Mouse (Mus musculus) C2C12 (cell line): Measurements from ENCODE around the gene Gpr25. TPM values are rescaled to one million over a fixed set of nuclear protein-coding genes. Genes with fewer than 3 reads are reported as not detected.

Experiments
- H3K27me3 ChIP-seq: one replicate; pipeline ENCODE4 v1.6.1; 2011; ENCODE audit not compliant: control insufficient read depth, insufficient read depth, insufficient read length
- H3K36me3 ChIP-seq: one replicate; pipeline ENCODE4 v1.6.1; 2011; ENCODE audit not compliant: control insufficient read depth, insufficient read depth
- H3K4me3 ChIP-seq: one replicate; pipeline ENCODE4 v1.5.1; 2011; ENCODE audit warnings: mild to moderate bottlenecking, control low read depth; ENCODE audit not compliant: poor library complexity, insufficient read depth, severe bottlenecking
- H3K79me2 ChIP-seq: one replicate; pipeline ENCODE4 v1.6.1; 2011; ENCODE audit not compliant: control insufficient read depth, insufficient read depth
- H3K79me3 ChIP-seq: one replicate; pipeline ENCODE4 v1.6.1; 2011; ENCODE audit warnings: low read depth, control low read depth
- H3ac ChIP-seq: one replicate; pipeline ENCODE3; 2011; ENCODE audit warnings: low read depth; ENCODE audit not compliant: control insufficient read depth, insufficient read length
- CEBPB ChIP-seq: IDR thresholded peaks from one replicate; pipeline ENCODE4 v1.6.1; 2011; ENCODE audit warnings: low read depth, mild to moderate bottlenecking, control low read depth, moderate library complexity
- CTCF ChIP-seq: IDR thresholded peaks from one replicate; pipeline ENCODE4 v1.5.1; 2011; ENCODE audit not compliant: control insufficient read depth, insufficient read depth, insufficient read length
- FOSL1 ChIP-seq: IDR thresholded peaks from one replicate; pipeline ENCODE4 v1.8.0; 2011; ENCODE audit warnings: mild to moderate bottlenecking, low read length; ENCODE audit not compliant: poor library complexity, insufficient read depth, severe bottlenecking
- MAX ChIP-seq: IDR thresholded peaks from one replicate; pipeline ENCODE4 v1.6.1; 2011; ENCODE audit warnings: mild to moderate bottlenecking, control low read depth
- MYOD1 ChIP-seq: IDR thresholded peaks from one replicate; pipeline ENCODE4 v1.6.1; 2011; ENCODE audit warnings: low read depth; ENCODE audit not compliant: control insufficient read depth, insufficient read length
- MYOG ChIP-seq: IDR thresholded peaks from one replicate; pipeline ENCODE4 v1.6.1; 2011; ENCODE audit not compliant: control insufficient read depth, insufficient read length; ENCODE audit errors: extremely low read depth
- USF1 ChIP-seq: IDR thresholded peaks from one replicate; pipeline ENCODE4 v1.6.1; 2011; ENCODE audit warnings: low read depth, mild to moderate bottlenecking, control low read depth, moderate library complexity
- polyA plus RNA-seq: library from polyadenylated mRNA; unstranded; fragments of >200 nt; fragmentation: generic; extraction: Trizol; gene quantifications from one replicate; pipeline ENCODE4 v1.2.1, GENCODE M21; 2012; ENCODE audit warnings: missing spikeins

The Gpr25 gene
- polyA plus RNA-seq, 1 experiment: not detected

GRCm38 (mm10) chr1:136266127-136266526 lies 5.5 kb upstream of the Gpr25 start:
- Histone ChIP-seq H3K4me3 (no peak overlapping the region), H3K27me3 (no peaks in the 10 kb centered on the region), H3ac (no peak overlapping the region), H3K79me3 (no peaks in the 10 kb centered on the region), H3K79me2 (no peaks in the 10 kb centered on the region), H3K36me3 (peaks cover 19% of the 10 kb centered on the region)
- TF ChIP-seq CEBPB: no peak
- no peak for TF ChIP-seq MYOG
- TF ChIP-seq CTCF: no peak
- no peak for TF ChIP-seq USF1
- TF ChIP-seq MAX: no peak
- TF ChIP-seq MYOD1: no peak
- TF ChIP-seq FOSL1: no peak

- no peak for TF ChIP-seq CTCF
- no peak for TF ChIP-seq USF1
- Histone ChIP-seq H3K79me3 (no peaks in the 10 kb centered on the region), H3K4me3 (no peak overlapping the region), H3K79me2 (no peaks in the 10 kb centered on the region), H3K36me3 (peaks cover 7% of the 10 kb centered on the region), H3K27me3 (no peaks in the 10 kb centered on the region), H3ac (no peak overlapping the region)
Observed at GRCm38 (mm10) chr1:136263355-136263754, 2.7 kb upstream of the Gpr25 start.

GRCm38 (mm10) chr1:136259893-136260634 lies 609 bp downstream of the Gpr25 start:
- no peaks in the 10 kb centered on the region for H3K27me3 ChIP-seq
- no peaks in the 10 kb centered on the region for H3K36me3 ChIP-seq
- no peaks in the 10 kb centered on the region for H3K79me3 ChIP-seq
- no peak overlapping the region for H3K4me3 ChIP-seq
- H3ac ChIP-seq: peak overlapping the region; percentile 25
- H3K79me2 ChIP-seq: no peaks in the 10 kb centered on the region
- TF ChIP-seq FOSL1 (no peak), MYOG (no peak), MYOD1 (no peak), USF1 (no peak), MAX (no peak), CEBPB (no peak), CTCF (no peak)

DNA sequence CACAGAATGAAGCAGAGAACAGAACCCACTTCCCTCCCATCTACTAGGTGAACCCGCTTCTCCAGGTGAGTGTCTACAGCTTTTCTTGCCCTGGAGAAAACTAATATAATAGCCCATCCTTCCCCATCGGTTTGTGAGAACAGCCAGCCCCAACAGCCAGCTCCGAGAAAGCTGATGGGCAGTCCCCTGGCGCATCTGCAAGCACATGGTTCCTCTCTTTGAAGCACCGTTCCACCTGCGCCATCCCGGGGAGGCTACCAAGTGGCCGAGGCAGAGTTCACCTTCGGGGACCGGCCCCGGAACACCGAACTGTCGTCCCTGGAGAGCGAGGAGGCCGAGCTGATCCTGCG lies 1.2 kb downstream of the Gpr25 start:
- Histone ChIP-seq H3ac (no peak overlapping the region), H3K4me3 (no peak overlapping the region), H3K79me3 (no peaks in the 10 kb centered on the region), H3K79me2 (no peaks in the 10 kb centered on the region), H3K36me3 (no peaks in the 10 kb centered on the region), H3K27me3 (no peaks in the 10 kb centered on the region)
- TF ChIP-seq USF1 (no peak), FOSL1 (no peak), MYOG (no peak), CTCF (no peak), CEBPB (no peak), MAX (no peak), MYOD1 (no peak)

- H3K4me3 ChIP-seq: no peak overlapping the region
- no peaks in the 10 kb centered on the region for H3K79me2 ChIP-seq
- H3K27me3 ChIP-seq: no peaks in the 10 kb centered on the region
- no peaks in the 10 kb centered on the region for H3K79me3 ChIP-seq
- H3ac ChIP-seq: no peak overlapping the region
- TF ChIP-seq MYOG: no peak
- no peak for TF ChIP-seq CEBPB
- TF ChIP-seq USF1: no peak
- no peak for TF ChIP-seq CTCF
- no peak for TF ChIP-seq MYOD1
- TF ChIP-seq MAX: no peak
- TF ChIP-seq FOSL1: no peak
- H3K36me3 ChIP-seq: no peaks in the 10 kb centered on the region
Observed at GRCm38 (mm10) chr1:136258495-136258894, 2.2 kb downstream of the Gpr25 start.

DNA sequence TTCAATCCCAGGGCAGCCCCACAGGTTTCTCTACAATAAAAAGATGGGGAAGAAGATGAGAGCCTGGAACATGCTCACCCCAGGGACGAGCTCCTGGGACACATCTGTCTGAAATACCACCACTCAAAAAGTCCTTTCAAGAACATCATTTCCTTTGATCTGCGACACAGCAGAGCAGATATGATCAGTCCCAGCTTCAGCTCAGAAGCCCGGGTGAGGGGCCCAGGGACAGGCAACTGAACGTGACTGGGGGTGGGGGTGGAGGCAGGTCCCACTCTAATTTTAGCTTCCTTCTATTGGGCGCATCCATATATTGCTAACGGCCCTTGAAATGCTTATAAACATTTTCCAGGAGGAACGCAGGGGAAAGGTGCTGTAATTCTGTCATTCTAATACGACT lies 5.0 kb downstream of the Gpr25 start:
- Histone ChIP-seq H3ac (no peak overlapping the region), H3K36me3 (no peaks in the 10 kb centered on the region), H3K79me2 (no peaks in the 10 kb centered on the region), H3K79me3 (no peaks in the 10 kb centered on the region), H3K27me3 (no peaks in the 10 kb centered on the region), H3K4me3 (no peak overlapping the region)
- TF ChIP-seq CEBPB (no peak), CTCF (no peak), FOSL1 (no peak), MAX (no peak), MYOD1 (no peak), MYOG (no peak), USF1 (no peak)
